Mouse (Mus musculus): ENCODE results near the gene Zfp180. TPM values are rescaled to one million over a fixed set of nuclear protein-coding genes. Genes with fewer than 3 reads are reported as not detected.

Zfp180 gene
- polyA plus RNA-seq, 1 experiment from 2014 or later = 31.3 TPM

- ATAC-seq (no peak), DNase-seq (ENCODE audit: low spot score) (no peak)
- Histone ChIP-seq H3K9me3 (replicated peaks; ENCODE audit: control insufficient read depth, low read length) (peaks cover 38% of the 10 kb centered on the region), H3K27ac (ENCODE audit: low read depth, low read length) (no peak overlapping the region), H3K36me3 (ENCODE audit: control insufficient read depth, insufficient read depth, low read length) (peaks cover 34% of the 10 kb centered on the region), H3K4me3 (ENCODE audit: low read depth, low read length) (no peak overlapping the region), H3K4me2 (ENCODE audit: low read length) (no peak overlapping the region), H3K27me3 (replicated peaks; ENCODE audit: control insufficient read depth, insufficient read depth, low read length) (no peaks in the 10 kb centered on the region), H3K9ac (ENCODE audit: low read length) (no peak overlapping the region), H3K4me1 (ENCODE audit: control insufficient read depth, insufficient read depth, low read length) (peaks cover 7% of the 10 kb centered on the region; the same call in 1 of the 2 replicates)
- WGBS = 94% methylated on average over 7 of the region's 7 CpGs
Observed at GRCm38 (mm10) chr7:24110839-24111238, 29.1 kb downstream of the Zfp180 start.

- H3K4me2 ChIP-seq (ENCODE audit: low read length) = peak overlapping the region; percentile 88
- WGBS = 3% methylated on average over 9 of the region's 9 CpGs
- DNase-seq (ENCODE audit: low spot score) = no peak
- H3K9ac ChIP-seq (ENCODE audit: low read length) = peak overlapping the region; percentile 47; the same call in 1 of the 2 replicates
- peaks cover 24% of the 10 kb centered on the region for H3K36me3 ChIP-seq (ENCODE audit: control insufficient read depth, insufficient read depth, low read length)
- H3K27ac ChIP-seq (ENCODE audit: low read depth, low read length) = no peak overlapping the region
- peaks cover 7% of the 10 kb centered on the region; the same call in 1 of the 2 replicates for H3K4me1 ChIP-seq (ENCODE audit: control insufficient read depth, insufficient read depth, low read length)
- peaks cover 29% of the 10 kb centered on the region for H3K9me3 ChIP-seq (replicated peaks; ENCODE audit: control insufficient read depth, low read length)
- H3K4me3 ChIP-seq (ENCODE audit: low read depth, low read length) = peak overlapping the region; percentile 62
- ATAC-seq = no peak; the same call in 1 of the 2 replicates
- H3K27me3 ChIP-seq (replicated peaks; ENCODE audit: control insufficient read depth, insufficient read depth, low read length) = no peaks in the 10 kb centered on the region
Observed at GRCm38 (mm10) chr7:24111772-24112155, 30.0 kb downstream of the Zfp180 start.

- under 1% methylated on average over 23 of the region's 23 CpGs for WGBS
- Histone ChIP-seq H3K4me2 (ENCODE audit: low read length) (peak within 1 kb of the TSS; percentile 88), H3K4me3 (ENCODE audit: low read depth, low read length) (peak within 1 kb of the TSS; percentile 62), H3K27me3 (replicated peaks; ENCODE audit: control insufficient read depth, insufficient read depth, low read length) (no peaks in the 10 kb centered on the region), H3K36me3 (ENCODE audit: control insufficient read depth, insufficient read depth, low read length) (peaks cover 19% of the 10 kb centered on the region), H3K4me1 (ENCODE audit: control insufficient read depth, insufficient read depth, low read length) (peaks cover 7% of the 10 kb centered on the region; the same call in 1 of the 2 replicates), H3K9ac (ENCODE audit: low read length) (peak within 1 kb of the TSS; percentile 82), H3K9me3 (replicated peaks; ENCODE audit: control insufficient read depth, low read length) (peaks cover 23% of the 10 kb centered on the region), H3K27ac (ENCODE audit: low read depth, low read length) (peak within 1 kb of the TSS; percentile 52)
- ATAC-seq = peak; percentile 97
- DNase-seq (ENCODE audit: low spot score) = peak; percentile 98
Observed at GRCm38 (mm10) chr7:24112156-24112856, 30.6 kb downstream of the Zfp180 start, which contains the start of gene Zfp112. Zfp112 (plus strand) TSS chr7:24112314.

- DNase-seq (ENCODE audit: low spot score) = peak; percentile 8
- peak overlapping the region; percentile 82 for H3K9ac ChIP-seq (ENCODE audit: low read length)
- peaks cover 12% of the 10 kb centered on the region for H3K36me3 ChIP-seq (ENCODE audit: control insufficient read depth, insufficient read depth, low read length)
- WGBS = 16% methylated on average over 12 of the region's 12 CpGs
- H3K4me2 ChIP-seq (ENCODE audit: low read length) = peak overlapping the region; percentile 88
- H3K27ac ChIP-seq (ENCODE audit: low read depth, low read length) = peak overlapping the region; percentile 52
- H3K9me3 ChIP-seq (replicated peaks; ENCODE audit: control insufficient read depth, low read length) = peaks cover 16% of the 10 kb centered on the region
- ATAC-seq = no peak
- peaks cover 7% of the 10 kb centered on the region; the same call in 1 of the 2 replicates for H3K4me1 ChIP-seq (ENCODE audit: control insufficient read depth, insufficient read depth, low read length)
- peak overlapping the region; percentile 62 for H3K4me3 ChIP-seq (ENCODE audit: low read depth, low read length)
- H3K27me3 ChIP-seq (replicated peaks; ENCODE audit: control insufficient read depth, insufficient read depth, low read length) = no peaks in the 10 kb centered on the region
Observed at GRCm38 (mm10) chr7:24113001-24113400, 31.3 kb downstream of the Zfp180 start.

- Histone ChIP-seq H3K4me2 (ENCODE audit: low read length) (no peak overlapping the region), H3K36me3 (ENCODE audit: control insufficient read depth, insufficient read depth, low read length) (no peaks in the 10 kb centered on the region), H3K9me3 (replicated peaks; ENCODE audit: control insufficient read depth, low read length) (no peaks in the 10 kb centered on the region), H3K27ac (ENCODE audit: low read depth, low read length) (no peak overlapping the region), H3K9ac (ENCODE audit: low read length) (no peak overlapping the region), H3K4me1 (ENCODE audit: control insufficient read depth, insufficient read depth, low read length) (peaks cover 7% of the 10 kb centered on the region; the same call in 1 of the 2 replicates), H3K27me3 (replicated peaks; ENCODE audit: control insufficient read depth, insufficient read depth, low read length) (no peaks in the 10 kb centered on the region), H3K4me3 (ENCODE audit: low read depth, low read length) (no peak overlapping the region)
- no peak for ATAC-seq
- no peak for DNase-seq (ENCODE audit: low spot score)
- WGBS = 88% methylated on average over 4 of the region's 4 CpGs
Observed at GRCm38 (mm10) chr7:24116655-24117054, 34.9 kb downstream of the Zfp180 start.

DNA sequence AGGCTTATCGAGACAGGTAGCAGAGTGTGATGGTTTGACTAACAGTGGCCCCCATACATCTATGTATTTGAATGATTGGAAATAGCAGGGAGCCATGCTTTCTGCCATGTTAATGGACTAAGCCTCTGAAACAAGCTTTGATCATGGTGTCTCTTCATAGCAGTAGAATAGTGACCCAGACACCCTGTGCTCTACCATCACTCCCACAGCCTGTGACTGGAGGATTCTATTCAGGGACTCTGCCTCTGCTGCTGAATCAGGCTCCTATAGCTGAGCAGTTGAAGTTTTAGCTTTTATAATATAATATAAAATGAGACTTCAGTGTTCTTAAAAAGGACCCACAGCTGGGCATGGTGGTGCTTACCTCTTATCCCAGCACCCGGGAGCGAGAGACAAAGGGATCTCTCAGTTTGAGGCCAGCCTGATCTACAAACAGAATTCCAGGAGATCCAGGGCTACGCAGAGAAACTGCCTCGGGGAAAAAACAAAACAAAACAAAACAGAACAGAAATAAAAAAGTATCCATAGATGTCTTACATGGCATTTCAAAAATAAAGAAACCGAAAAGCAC, 51.8 kb downstream of the Zfp180 start:
- 16% methylated on average over 6 of the region's 6 CpGs for WGBS

GRCm38 (mm10) chr7:24133996-24134828, 52.5 kb downstream of the Zfp180 start, which contains the start of gene Zfp235:
Zfp235 (plus strand) TSS chr7:24134169.
- Histone ChIP-seq H3K9ac (ENCODE audit: low read length) (peak within 1 kb of the TSS; percentile 81), H3K4me3 (ENCODE audit: low read depth, low read length) (peak within 1 kb of the TSS; percentile 63), H3K27ac (ENCODE audit: low read depth, low read length) (peak within 1 kb of the TSS; percentile 35; the same call in 1 of the 2 replicates), H3K27me3 (replicated peaks; ENCODE audit: control insufficient read depth, insufficient read depth, low read length) (no peaks in the 10 kb centered on the region), H3K9me3 (replicated peaks; ENCODE audit: control insufficient read depth, low read length) (no peaks in the 10 kb centered on the region), H3K36me3 (ENCODE audit: control insufficient read depth, insufficient read depth, low read length) (peaks cover 27% of the 10 kb centered on the region), H3K4me1 (ENCODE audit: control insufficient read depth, insufficient read depth, low read length) (peaks cover 6% of the 10 kb centered on the region; the same call in 1 of the 2 replicates), H3K4me2 (ENCODE audit: low read length) (peak within 1 kb of the TSS; percentile 73)
- WGBS = 4% methylated on average over 32 of the region's 32 CpGs
- DNase-seq (ENCODE audit: low spot score) (peak; percentile 96), ATAC-seq (peak; percentile 97)

More for the DNA sequence above, 51.8 kb downstream of the Zfp180 start:
- no peaks in the 10 kb centered on the region for H3K9me3 ChIP-seq (replicated peaks; ENCODE audit: control insufficient read depth, low read length)
- ATAC-seq (peak; percentile 71), DNase-seq (ENCODE audit: low spot score) (no peak)
- H3K27ac ChIP-seq (ENCODE audit: low read depth, low read length) = peak overlapping the region; percentile 35; the same call in 1 of the 2 replicates
- no peaks in the 10 kb centered on the region for H3K27me3 ChIP-seq (replicated peaks; ENCODE audit: control insufficient read depth, insufficient read depth, low read length)
- peak overlapping the region; percentile 63 for H3K4me3 ChIP-seq (ENCODE audit: low read depth, low read length)
- H3K4me2 ChIP-seq (ENCODE audit: low read length) = peak overlapping the region; percentile 73
- peak overlapping the region; percentile 81 for H3K9ac ChIP-seq (ENCODE audit: low read length)
- peaks cover 6% of the 10 kb centered on the region; the same call in 1 of the 2 replicates for H3K4me1 ChIP-seq (ENCODE audit: control insufficient read depth, insufficient read depth, low read length)
- H3K36me3 ChIP-seq (ENCODE audit: control insufficient read depth, insufficient read depth, low read length) = peaks cover 21% of the 10 kb centered on the region

GRCm38 (mm10) chr7:24142566-24142965, 60.8 kb downstream of the Zfp180 start:
- Histone ChIP-seq H3K27me3 (replicated peaks; ENCODE audit: control insufficient read depth, insufficient read depth, low read length) (no peaks in the 10 kb centered on the region), H3K4me1 (ENCODE audit: control insufficient read depth, insufficient read depth, low read length) (no peaks in the 10 kb centered on the region), H3K27ac (ENCODE audit: low read depth, low read length) (no peak overlapping the region), H3K4me2 (ENCODE audit: low read length) (no peak overlapping the region), H3K4me3 (ENCODE audit: low read depth, low read length) (no peak overlapping the region), H3K36me3 (ENCODE audit: control insufficient read depth, insufficient read depth, low read length) (peaks cover 45% of the 10 kb centered on the region), H3K9me3 (replicated peaks; ENCODE audit: control insufficient read depth, low read length) (no peaks in the 10 kb centered on the region), H3K9ac (ENCODE audit: low read length) (no peak overlapping the region)
- no peak for DNase-seq (ENCODE audit: low spot score)
- 91% methylated on average over 6 of the region's 6 CpGs for WGBS
- no peak for ATAC-seq

Measured in forebrain, embryonic 14.5 days (tissue).